Mouse (Mus musculus) midbrain, embryonic 10.5 days (tissue): ENCODE data around the gene Aire. TPM values are rescaled to one million over a fixed set of nuclear protein-coding genes. Genes with fewer than 3 reads are reported as not detected.
A peak's percentile ranks its signal among the peaks of the same experiment; 100 is the strongest.

Experiments used
- DNase-seq: peaks from one replicate; pipeline ENCODE4 v3.0.0-alpha.2; 2017; ENCODE audit warnings: low spot score
- H3K27ac ChIP-seq: fragments of 300-500 bp; sonication (generic); replicated peaks from 2 replicates; pipeline ENCODE4 v1.5.1; 2016; ENCODE audit warnings: mild to moderate bottlenecking
- H3K27me3 ChIP-seq: fragments of 300-500 bp; sonication (generic); 2 replicates; pipeline ENCODE4 v1.6.1; 2016; ENCODE audit warnings: low read depth, mild to moderate bottlenecking; ENCODE audit not compliant: poor library complexity, severe bottlenecking
- H3K36me3 ChIP-seq: fragments of 300-500 bp; sonication (generic); 2 replicates; pipeline ENCODE4 v1.6.1; 2016; ENCODE audit warnings: mild to moderate bottlenecking, moderate library complexity
- H3K4me1 ChIP-seq: fragments of 300-500 bp; sonication (generic); 2 replicates; pipeline ENCODE4 v1.6.1; 2016
- H3K4me3 ChIP-seq: fragments of 300-500 bp; sonication (generic); 2 replicates; pipeline ENCODE4 v1.5.1; 2016; ENCODE audit warnings: mild to moderate bottlenecking, moderate library complexity
- H3K9me3 ChIP-seq: fragments of 300-500 bp; sonication (generic); replicated peaks from 2 replicates; pipeline ENCODE4 v1.6.1; 2016; ENCODE audit warnings: mild to moderate bottlenecking
- WGBS: fragments of 180-500 bp; shearing (Covaris S2); methylation state at CpG from one replicate; pipeline ENCODE4 v1.1.7; 2016; 5-methylcytosine and 5-hydroxymethylcytosine counted together
- polyA plus RNA-seq: library from polyadenylated mRNA; unstranded; fragments of >200 nt; fragmentation: Nextera tagmentation; extraction: Ambion mirVana; gene quantifications from 2 replicates; pipeline ENCODE4 v1.2.1, GENCODE M21; 2016

Aire gene
- polyA plus RNA-seq, 1 experiment from 2014 or later = 0.12 TPM

GRCm38 (mm10) chr10:78074977-78075376, 31.6 kb upstream of the Aire start:
- Histone ChIP-seq H3K27ac (no peak overlapping the region), H3K9me3 (no peaks in the 10 kb centered on the region), H3K4me3 (no peak overlapping the region), H3K27me3 (peaks cover 17% of the 10 kb centered on the region), H3K36me3 (no peaks in the 10 kb centered on the region), H3K4me1 (peaks cover 1% of the 10 kb centered on the region)
- WGBS = 89% methylated on average over 11 of the region's 11 CpGs
- DNase-seq = no peak

GRCm38 (mm10) chr10:78074151-78074550, 30.7 kb upstream of the Aire start:
- 64% methylated on average over 4 of the region's 4 CpGs for WGBS

GRCm38 (mm10) chr10:78069101-78070011, 25.9 kb upstream of the Aire start, which contains the start of gene Icosl:
TSS of gene Icosl (plus strand) at chr10:78069302.
- Histone ChIP-seq H3K36me3 (no peaks in the 10 kb centered on the region), H3K27me3 (peaks cover 45% of the 10 kb centered on the region), H3K9me3 (no peaks in the 10 kb centered on the region), H3K27ac (peak within 1 kb of the TSS; percentile 74), H3K4me3 (peak within 1 kb of the TSS; percentile 75), H3K4me1 (peaks cover 29% of the 10 kb centered on the region)
- peak; percentile 78 for DNase-seq
- under 1% methylated on average over 66 of the region's 66 CpGs for WGBS

More at GRCm38 (mm10) chr10:78074151-78074550, 30.7 kb upstream of the Aire start:
- Histone ChIP-seq H3K27ac (no peak overlapping the region), H3K4me1 (peaks cover 9% of the 10 kb centered on the region), H3K9me3 (no peaks in the 10 kb centered on the region), H3K36me3 (no peaks in the 10 kb centered on the region), H3K27me3 (peaks cover 22% of the 10 kb centered on the region), H3K4me3 (no peak overlapping the region)
- DNase-seq = no peak

- no peak for DNase-seq
- no peaks in the 10 kb centered on the region for H3K9me3 ChIP-seq
- no peaks in the 10 kb centered on the region for H3K36me3 ChIP-seq
- H3K27ac ChIP-seq = peak overlapping the region; percentile 74; the same call in 1 of the 2 replicates
- peaks cover 29% of the 10 kb centered on the region for H3K4me1 ChIP-seq
- peaks cover 45% of the 10 kb centered on the region for H3K27me3 ChIP-seq
- peak overlapping the region; percentile 75 for H3K4me3 ChIP-seq
- WGBS = 33% methylated on average over 11 of the region's 11 CpGs
Observed at GRCm38 (mm10) chr10:78068541-78068940, 25.1 kb upstream of the Aire start.

GRCm38 (mm10) chr10:78067226-78067625, 23.8 kb upstream of the Aire start:
- DNase-seq = no peak
- no peaks in the 10 kb centered on the region for H3K9me3 ChIP-seq
- WGBS = 47% methylated on average over 4 of the region's 4 CpGs
- no peak overlapping the region for H3K4me3 ChIP-seq
- peaks cover 29% of the 10 kb centered on the region for H3K4me1 ChIP-seq
- no peak overlapping the region for H3K27ac ChIP-seq
- H3K36me3 ChIP-seq = no peaks in the 10 kb centered on the region
- H3K27me3 ChIP-seq = peaks cover 45% of the 10 kb centered on the region

DNA sequence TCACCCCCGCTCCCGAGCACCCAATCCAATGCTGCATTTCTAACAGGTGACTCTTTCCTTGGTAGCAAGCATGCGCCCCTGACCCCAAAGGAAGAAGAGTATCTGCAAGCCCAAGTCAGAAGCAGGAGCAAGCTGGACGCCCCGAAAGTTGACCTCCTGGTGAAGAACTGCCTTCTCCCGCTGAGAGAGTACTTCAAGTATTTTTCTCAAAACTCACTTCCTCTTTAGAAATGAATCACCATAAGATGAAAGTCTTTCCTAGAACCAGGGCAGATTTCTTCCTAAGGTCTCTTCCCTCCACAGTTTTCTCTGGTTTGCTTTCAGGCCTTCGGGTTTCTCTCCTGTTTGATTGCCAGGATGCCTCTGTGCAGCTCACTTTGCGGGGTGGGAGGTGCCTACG, 19.7 kb upstream of the Aire start:
- WGBS = 92% methylated on average over 9 of the region's 9 CpGs
- peaks cover 14% of the 10 kb centered on the region for H3K27me3 ChIP-seq
- H3K4me1 ChIP-seq = peaks cover 10% of the 10 kb centered on the region
- H3K9me3 ChIP-seq = no peaks in the 10 kb centered on the region
- no peaks in the 10 kb centered on the region for H3K36me3 ChIP-seq
- no peak overlapping the region for H3K4me3 ChIP-seq
- H3K27ac ChIP-seq = no peak overlapping the region
- DNase-seq = no peak

DNA sequence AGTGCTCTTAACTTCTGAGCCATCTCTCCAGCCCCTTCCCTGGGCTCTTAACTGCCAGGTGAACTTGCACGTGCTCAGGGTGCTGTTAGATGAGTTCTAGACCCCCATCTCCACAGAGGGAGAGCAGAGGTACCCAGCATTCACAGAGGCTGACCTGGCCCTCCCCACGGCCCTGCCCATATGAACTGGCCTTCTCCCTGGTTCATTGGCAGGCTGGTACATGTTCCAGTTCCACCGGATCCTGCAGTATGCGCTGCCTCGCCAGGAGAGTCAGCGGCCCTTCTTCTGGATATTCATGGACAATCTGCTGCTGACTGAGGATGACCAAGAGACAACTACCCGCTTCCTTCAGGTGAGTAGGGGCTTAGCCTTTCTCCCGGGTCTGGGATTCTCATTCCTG, 13.6 kb upstream of the Aire start:
- no peaks in the 10 kb centered on the region for H3K9me3 ChIP-seq
- H3K4me3 ChIP-seq = no peak overlapping the region
- DNase-seq = no peak
- 92% methylated on average over 8 of the region's 8 CpGs for WGBS
- no peaks in the 10 kb centered on the region for H3K4me1 ChIP-seq
- H3K27ac ChIP-seq = no peak overlapping the region
- H3K27me3 ChIP-seq = no peaks in the 10 kb centered on the region
- no peaks in the 10 kb centered on the region for H3K36me3 ChIP-seq

GRCm38 (mm10) chr10:78054633-78055565, 11.5 kb upstream of the Aire start:
- H3K27ac ChIP-seq = no peak overlapping the region
- H3K4me3 ChIP-seq = no peak overlapping the region
- H3K4me1 ChIP-seq = no peaks in the 10 kb centered on the region
- H3K36me3 ChIP-seq = no peaks in the 10 kb centered on the region
- 68% methylated on average over 19 of the region's 19 CpGs for WGBS
- no peak for DNase-seq
- no peaks in the 10 kb centered on the region for H3K27me3 ChIP-seq
- H3K9me3 ChIP-seq = no peaks in the 10 kb centered on the region

GRCm38 (mm10) chr10:78049519-78050035, 6.2 kb upstream of the Aire start:
- WGBS = 57% methylated on average over 11 of the region's 11 CpGs
- DNase-seq = no peak
- no peak overlapping the region for H3K27ac ChIP-seq
- H3K4me3 ChIP-seq = no peak overlapping the region
- peaks cover 2% of the 10 kb centered on the region; the same call in 1 of the 2 replicates for H3K27me3 ChIP-seq
- 0 out of 2 replicates have a peak, but pooled peaks cover 3% of the 10 kb centered on the region for H3K4me1 ChIP-seq
- no peaks in the 10 kb centered on the region for H3K9me3 ChIP-seq
- no peaks in the 10 kb centered on the region for H3K36me3 ChIP-seq

DNA sequence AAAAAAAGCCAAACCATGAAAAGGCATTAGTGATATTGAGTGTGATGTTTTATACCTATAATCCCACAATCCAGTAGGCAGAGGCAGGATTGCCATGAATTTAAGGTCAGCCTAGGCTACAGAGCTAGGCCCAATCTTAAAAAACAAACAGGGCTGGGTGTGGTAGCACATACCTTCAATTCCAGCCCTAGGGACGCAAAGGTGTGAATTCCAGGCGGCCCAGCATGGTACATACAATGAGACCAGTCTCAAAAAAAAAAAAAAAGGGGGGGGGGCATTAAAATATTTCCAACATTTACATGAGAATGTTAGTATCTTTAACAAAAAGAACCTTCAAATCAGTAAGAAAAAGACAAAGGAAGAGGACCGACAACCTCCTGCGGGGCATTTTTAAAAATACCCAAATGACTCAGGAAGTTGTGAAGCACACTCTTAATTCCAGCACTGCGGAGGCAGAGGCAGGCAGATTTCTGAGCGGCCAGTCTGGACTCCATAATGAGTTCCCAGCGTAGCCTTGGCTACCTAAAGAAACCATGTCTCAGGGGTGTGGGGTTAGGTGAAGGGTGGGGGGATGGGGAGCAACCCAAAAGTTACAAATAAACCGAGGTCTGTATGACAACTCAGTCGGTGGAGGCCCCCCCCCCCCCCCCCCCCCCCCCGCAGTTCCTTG, 4.8 kb upstream of the Aire start:
- 91% methylated on average over 9 of the region's 10 CpGs for WGBS
- H3K4me1 ChIP-seq = peaks cover 10% of the 10 kb centered on the region
- no peak for DNase-seq

GRCm38 (mm10) chr10:78046388-78046787, 3.0 kb upstream of the Aire start:
- no peak for DNase-seq
- Histone ChIP-seq H3K27me3 (peaks cover 18% of the 10 kb centered on the region), H3K9me3 (no peaks in the 10 kb centered on the region), H3K36me3 (no peaks in the 10 kb centered on the region), H3K4me3 (no peak overlapping the region), H3K27ac (no peak overlapping the region), H3K4me1 (peaks cover 13% of the 10 kb centered on the region)
- 81% methylated on average over 4 of the region's 4 CpGs for WGBS

More for the DNA sequence above, 4.8 kb upstream of the Aire start:
- no peak overlapping the region for H3K4me3 ChIP-seq
- no peak overlapping the region for H3K27ac ChIP-seq
- no peaks in the 10 kb centered on the region for H3K36me3 ChIP-seq
- no peaks in the 10 kb centered on the region for H3K9me3 ChIP-seq
- H3K27me3 ChIP-seq = peaks cover 7% of the 10 kb centered on the region

- Histone ChIP-seq H3K27me3 (peaks cover 18% of the 10 kb centered on the region), H3K9me3 (no peaks in the 10 kb centered on the region), H3K36me3 (no peaks in the 10 kb centered on the region), H3K27ac (no peak overlapping the region), H3K4me3 (no peak overlapping the region), H3K4me1 (peaks cover 12% of the 10 kb centered on the region)
- no peak for DNase-seq
- 62% methylated on average over 1 of the region's 1 CpGs for WGBS
Observed at GRCm38 (mm10) chr10:78044531-78044930, 1.1 kb upstream of the Aire start.
